Comparison of ENCODE assay signal across 10 mouse cellular contexts in genomic region chr14:25484049-25484448, GRCm38 (mm10). TPM values are rescaled to one million over a fixed set of nuclear protein-coding genes. Genes with fewer than 3 reads are reported as not detected.
DNase-seq lines count a peak whose midpoint lies in the region; ATAC-seq and TF ChIP-seq lines count a peak whose summit lies in the region.
"Had no signal": no experiment of that assay in that cellular context is flagged by ENCODE, and none has a peak within 500 bp of the region (broad histone marks: within the 10 kb centered on the region; RNA-seq: fewer than 3 reads in every experiment).

No protein-coding gene starts in this region.

- peaks cover 79% of the 10 kb centered on the region for H3K4me1 ChIP-seq in cerebellum, adult 2 months (ENCODE audit: control insufficient read depth, insufficient read depth, low read length)
- peaks cover 16% of the 10 kb centered on the region for H3K4me1 ChIP-seq in midbrain, postnatal 0 days (ENCODE audit: insufficient read depth, low read length)
- peaks cover 93% of the 10 kb centered on the region for H3K4me1 ChIP-seq in midbrain, embryonic 15.5 days
- peaks cover 100% of the 10 kb centered on the region for H3K4me1 ChIP-seq in liver, embryonic 13.5 days (replicated peaks)
- peaks cover 80% of the 10 kb centered on the region for H3K4me1 ChIP-seq in stomach, embryonic 15.5 days

- no peak overlapping the region for H3K4me2 ChIP-seq in midbrain, postnatal 0 days (ENCODE audit: low read depth, low read length, poor library complexity, severe bottlenecking)
- H3K4me2 ChIP-seq in midbrain, embryonic 15.5 days, result no peak overlapping the region
- H3K4me2 ChIP-seq in liver, embryonic 13.5 days, result peak overlapping the region; percentile 80
- H3K4me2 ChIP-seq in stomach, embryonic 15.5 days, result no peak overlapping the region
- H3K4me2 ChIP-seq: embryonic facial prominence, embryonic 12.5 days had no signal

- TF ChIP-seq POLR2A in cerebellum, adult 2 months (IDR thresholded peaks at IDR 0.05; ENCODE audit: borderline replicate concordance, insufficient read depth, low read length), result no peak

- 10% methylated on average over 5 of the region's 5 CpGs for WGBS in cerebellum, adult 2 months
- WGBS in midbrain, postnatal 0 days, result 30% methylated on average over 5 of the region's 5 CpGs
- 37% methylated on average over 5 of the region's 5 CpGs for WGBS in midbrain, embryonic 15.5 days
- WGBS in liver, embryonic 13.5 days (ENCODE audit: insufficient replicate concordance), result 42% methylated on average over 5 of the region's 5 CpGs
- whole genome bisulfite sequencing in stomach, embryonic 15.5 days, result 49% methylated on average over 5 of the region's 5 CpGs

- ATAC-seq in midbrain, postnatal 0 days (ENCODE audit: low FRiP score), result no peak
- ATAC-seq in midbrain, embryonic 15.5 days (replicated peaks), result no peak
- ATAC-seq in liver, embryonic 13.5 days (ENCODE audit: low read depth), result no peak
- ATAC-seq in stomach, embryonic 15.5 days (ENCODE audit: insufficient read depth, low FRiP score, low read depth), result no peak

- no peaks in the 10 kb centered on the region for H3K36me3 ChIP-seq in midbrain, postnatal 0 days (ENCODE audit: insufficient read depth, low read length)
- no peaks in the 10 kb centered on the region for H3K36me3 ChIP-seq in midbrain, embryonic 15.5 days (replicated peaks)
- no peaks in the 10 kb centered on the region for H3K36me3 ChIP-seq in liver, embryonic 13.5 days
- H3K36me3 ChIP-seq in stomach, embryonic 15.5 days, result no peaks in the 10 kb centered on the region
- H3K36me3 ChIP-seq: embryonic facial prominence, embryonic 12.5 days had no signal

- H3K4me3 ChIP-seq in cerebellum, adult 2 months (replicated peaks; ENCODE audit: insufficient read depth, low read depth, low read length), result no peak overlapping the region
- no peak overlapping the region for H3K4me3 ChIP-seq in midbrain, postnatal 0 days (ENCODE audit: low read depth, low read length)
- no peak overlapping the region for H3K4me3 ChIP-seq in midbrain, embryonic 15.5 days
- H3K4me3 ChIP-seq in liver, embryonic 13.5 days (replicated peaks), result no peak overlapping the region
- no peak overlapping the region for H3K4me3 ChIP-seq in stomach, embryonic 15.5 days (replicated peaks)
- no peak overlapping the region for H3K4me3 ChIP-seq in layer of hippocampus, adult 2 months
- H3K4me3 ChIP-seq: embryonic facial prominence, embryonic 12.5 days had no signal

- DNase-seq in cerebellum, adult 2 months, result no peak
- DNase-seq in cerebellum, postnatal 4 days (ENCODE audit: low spot score in 2 of 2), result no peak
- DNase-seq in midbrain, postnatal 0 days (ENCODE audit: low spot score), result no peak
- DNase-seq in liver, embryonic 13.5 days, result no peak
- DNase-seq in layer of hippocampus, adult 2 months (ENCODE audit: low spot score in 2 of 2), result no peak
- DNase-seq in right cerebral cortex, postnatal 36 days (ENCODE audit: low spot score in 2 of 2), result no peak
- DNase-seq: kidney, postnatal 4 days had no signal

- H3K27ac ChIP-seq in cerebellum, adult 2 months (ENCODE audit: insufficient read depth, low read length), result peak overlapping the region; percentile 23; the same call in 1 of the 2 replicates
- H3K27ac ChIP-seq in midbrain, postnatal 0 days (ENCODE audit: low read depth, low read length), result no peak overlapping the region
- H3K27ac ChIP-seq in midbrain, embryonic 15.5 days, result no peak overlapping the region
- H3K27ac ChIP-seq in liver, embryonic 13.5 days, result peak overlapping the region; percentile 52
- 0 out of 2 replicates have a peak overlapping the region, but pooled peaks have one; percentile 33 for H3K27ac ChIP-seq in stomach, embryonic 15.5 days
- no peak overlapping the region for H3K27ac ChIP-seq in layer of hippocampus, adult 2 months
- H3K27ac ChIP-seq: embryonic facial prominence, embryonic 12.5 days had no signal

- H3K9ac ChIP-seq in midbrain, postnatal 0 days (replicated peaks; ENCODE audit: low read length, poor library complexity, severe bottlenecking), result 0 out of 2 replicates have a peak overlapping the region, but pooled peaks have one; percentile 1
- no peak overlapping the region for H3K9ac ChIP-seq in midbrain, embryonic 15.5 days
- H3K9ac ChIP-seq in liver, embryonic 13.5 days, result peak overlapping the region; percentile 7
- no peak overlapping the region for H3K9ac ChIP-seq in stomach, embryonic 15.5 days
- H3K9ac ChIP-seq: embryonic facial prominence, embryonic 12.5 days had no signal

- no peaks in the 10 kb centered on the region for H3K9me3 ChIP-seq in midbrain, postnatal 0 days (ENCODE audit: low read length)
- H3K9me3 ChIP-seq in midbrain, embryonic 15.5 days, result no peaks in the 10 kb centered on the region
- no peaks in the 10 kb centered on the region for H3K9me3 ChIP-seq in liver, embryonic 13.5 days (replicated peaks)
- H3K9me3 ChIP-seq in stomach, embryonic 15.5 days, result no peaks in the 10 kb centered on the region
- H3K9me3 ChIP-seq: embryonic facial prominence, embryonic 12.5 days had no signal

- no peak for TF ChIP-seq CTCF in cerebellum, adult 2 months (IDR thresholded peaks at IDR 0.05; ENCODE audit: borderline replicate concordance, insufficient read depth, low read depth, low read length)
- TF ChIP-seq CTCF in midbrain, postnatal 0 days (IDR thresholded peaks at IDR 0.05), result no peak
- TF ChIP-seq CTCF in layer of hippocampus, adult 2 months (conservative IDR thresholded peaks at IDR 0.05), result no peak

- no peaks in the 10 kb centered on the region for H3K27me3 ChIP-seq in cerebellum, adult 2 months (ENCODE audit: control insufficient read depth, insufficient read depth, low read length)
- no peaks in the 10 kb centered on the region for H3K27me3 ChIP-seq in midbrain, postnatal 0 days (ENCODE audit: insufficient read depth, low read length)
- H3K27me3 ChIP-seq in midbrain, embryonic 15.5 days (replicated peaks), result no peaks in the 10 kb centered on the region
- no peaks in the 10 kb centered on the region for H3K27me3 ChIP-seq in liver, embryonic 13.5 days
- H3K27me3 ChIP-seq in stomach, embryonic 15.5 days (replicated peaks), result no peaks in the 10 kb centered on the region
- H3K27me3 ChIP-seq: embryonic facial prominence, embryonic 12.5 days had no signal

RNA-seq across cellular contexts. Expression of gene Zmiz1, which starts 25.1 kb away (rescaled TPM):
- 63.7 and 72.5 TPM in 2 replicates for polyA plus RNA-seq in cerebellum, adult 2 months (2012; rRNA removed)
- 130 and 134 TPM in 2 replicates for total RNA-seq in midbrain, postnatal 0 days (2014; rRNA removed)
- polyA plus RNA-seq in midbrain, postnatal 0 days (2015; fragmentation: Nextera tagmentation; extraction: Ambion mirVana), result 44.0 and 51.7 TPM in 2 replicates
- polyA plus RNA-seq in midbrain, embryonic 15.5 days (2015; fragmentation: Nextera tagmentation; extraction: Ambion mirVana), result 77.3 and 78.8 TPM in 2 replicates
- polyA plus RNA-seq in liver, embryonic 13.5 days (2015; fragmentation: Nextera tagmentation; extraction: Ambion mirVana), result 4.5 TPM in 2 replicates
- 29.0 and 31.3 TPM in 2 replicates for polyA plus RNA-seq in stomach, embryonic 15.5 days (2015; fragmentation: Nextera tagmentation; extraction: Ambion mirVana)
- 10 to 100 TPM; 87.7 to 99.3 TPM for total RNA-seq in layer of hippocampus, adult 2 months (2021)

Comparison
In these comparisons a context has a peak if more than half of its experiments do, and no peak if none do; other contexts are left out.
1. H3K9ac ChIP-seq: peak in midbrain, postnatal 0 days (single experiment) and liver, embryonic 13.5 days (single experiment); none in midbrain, embryonic 15.5 days (single experiment) and stomach, embryonic 15.5 days (single experiment).
2. H3K27ac ChIP-seq: peak in cerebellum, adult 2 months (single experiment), liver, embryonic 13.5 days (single experiment) and stomach, embryonic 15.5 days (single experiment); none in midbrain, postnatal 0 days (single experiment), midbrain, embryonic 15.5 days (single experiment) and layer of hippocampus, adult 2 months (single experiment).